Mouse (Mus musculus): Measurements from ENCODE around the gene Nat8f6. TPM values are rescaled to one million over a fixed set of nuclear protein-coding genes. Genes with fewer than 3 reads are reported as not detected.
"Not testable (repeated sequence)": the region's sequence is repeated elsewhere in the genome, so short reads cannot be mapped to it uniquely, and the experiment has no call there.

Gene Nat8f6
- polyA plus RNA-seq, 1 experiment from 2014 or later = not detected

DNA sequence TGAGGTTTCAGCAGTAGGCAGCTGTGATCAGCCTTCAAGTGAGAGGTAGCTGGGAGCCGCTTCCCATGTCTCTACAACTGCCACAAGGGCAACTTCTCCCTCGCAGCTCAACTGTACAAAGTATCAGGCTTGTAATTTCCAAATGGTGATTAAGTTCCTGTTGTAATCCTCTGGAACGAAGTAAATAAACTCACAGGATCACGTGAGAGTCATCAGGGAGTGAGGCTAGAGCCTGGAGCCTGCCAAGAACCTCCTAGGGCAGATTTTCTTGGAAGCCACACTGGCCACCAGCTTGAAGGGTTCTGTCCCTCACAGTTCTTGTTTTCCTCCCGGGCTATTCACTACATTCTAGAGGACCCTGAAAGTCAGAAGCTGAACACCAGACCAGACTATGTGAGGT lies 17.6 kb downstream of the Nat8f6 start:
- not testable (repeated sequence) for H3K4me3 ChIP-seq (replicated peaks); H3K27ac ChIP-seq (replicated peaks); H3K4me2 ChIP-seq (replicated peaks); H3K27me3 ChIP-seq; H3K9me3 ChIP-seq (replicated peaks); H3K36me3 ChIP-seq; H3K9ac ChIP-seq; H3K4me1 ChIP-seq; ATAC-seq (ENCODE audit: insufficient number of reproducible peaks, low FRiP score, low TSS enrichment, low read depth)
- WGBS = 64% methylated on average over 5 of the region's 5 CpGs

DNA sequence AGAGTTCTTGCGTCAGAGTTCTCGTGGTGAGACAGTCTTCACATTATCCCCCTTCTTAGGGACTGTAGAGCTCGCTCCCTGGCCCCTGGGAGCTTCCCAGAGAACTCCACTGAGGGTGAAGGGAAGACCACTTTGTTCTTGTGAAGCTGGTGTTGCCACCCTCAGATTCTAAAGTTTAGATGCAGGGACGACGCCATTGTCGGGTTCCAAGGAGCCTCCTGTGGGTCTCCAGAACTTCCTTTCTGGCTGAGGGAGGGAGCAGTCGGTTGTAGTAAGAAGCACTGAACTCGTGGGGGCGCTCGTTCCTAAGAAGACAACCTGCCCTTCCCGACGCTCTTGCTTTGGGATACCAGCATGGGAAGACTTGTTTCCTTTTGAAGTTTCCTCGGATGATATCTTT lies 55.2 kb downstream of the Nat8f6 start, which contains the start of gene Nat8f3:
Nat8f3 (minus strand) TSS at position 223 of the 400 bp plus-strand sequence.
- 74% methylated on average over 13 of the region's 13 CpGs for WGBS
- not testable (repeated sequence) for H3K4me2 ChIP-seq (replicated peaks); H3K4me1 ChIP-seq; ATAC-seq (ENCODE audit: insufficient number of reproducible peaks, low FRiP score, low TSS enrichment, low read depth); H3K4me3 ChIP-seq (replicated peaks); H3K9ac ChIP-seq; H3K36me3 ChIP-seq; H3K27ac ChIP-seq (replicated peaks); H3K9me3 ChIP-seq (replicated peaks); H3K27me3 ChIP-seq

DNA sequence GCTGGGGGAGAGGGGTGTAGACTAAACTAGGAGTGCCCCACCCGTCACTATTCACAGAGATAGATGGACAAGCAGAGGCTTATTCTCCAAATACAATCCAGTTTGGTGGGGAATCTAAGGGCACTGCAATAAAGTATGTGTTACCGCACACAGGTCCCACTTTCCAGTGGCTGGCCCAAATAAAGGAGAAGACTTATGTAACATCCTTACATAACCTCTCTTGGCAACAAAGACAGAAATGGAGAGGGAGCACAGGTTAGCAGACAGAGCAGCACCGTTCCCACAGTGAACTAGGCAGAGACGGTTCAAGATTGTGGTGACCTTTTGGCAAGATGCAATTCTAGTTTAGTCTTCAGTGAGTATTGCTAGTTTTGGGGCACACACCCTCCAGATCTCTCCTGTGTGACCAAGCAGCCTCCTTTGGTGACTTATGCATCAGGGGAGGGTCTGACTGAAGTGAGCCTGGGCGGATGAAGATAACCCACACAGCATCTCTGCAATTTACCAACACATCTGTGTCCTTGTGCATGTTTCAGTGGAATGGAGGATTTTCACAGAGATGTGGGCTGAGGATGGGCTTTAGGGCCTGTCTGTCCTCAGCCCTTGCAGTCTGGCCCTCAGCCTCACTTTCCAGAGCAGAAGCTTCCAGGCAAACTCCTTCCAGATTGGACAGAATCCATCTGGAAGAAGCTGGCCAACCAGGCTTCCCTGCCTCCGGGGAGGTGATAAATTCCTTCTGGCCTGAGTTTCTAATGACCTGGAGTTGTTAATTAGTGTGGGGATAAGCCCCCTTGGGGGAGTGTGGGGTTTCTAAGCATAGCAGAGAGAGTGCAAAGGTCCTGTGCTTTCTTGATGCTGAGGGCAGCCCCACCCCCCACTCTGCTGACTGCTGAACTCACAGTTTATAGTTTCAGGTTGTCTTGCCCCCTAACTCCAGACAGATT lies 57.4 kb downstream of the Nat8f6 start:
- not testable (repeated sequence) for H3K4me2 ChIP-seq (replicated peaks); H3K4me3 ChIP-seq (replicated peaks); H3K27me3 ChIP-seq; H3K9ac ChIP-seq; H3K9me3 ChIP-seq (replicated peaks); H3K4me1 ChIP-seq; H3K36me3 ChIP-seq; H3K27ac ChIP-seq (replicated peaks); ATAC-seq (ENCODE audit: insufficient number of reproducible peaks, low FRiP score, low TSS enrichment, low read depth)
- WGBS = 91% methylated on average over 5 of the region's 6 CpGs

DNA sequence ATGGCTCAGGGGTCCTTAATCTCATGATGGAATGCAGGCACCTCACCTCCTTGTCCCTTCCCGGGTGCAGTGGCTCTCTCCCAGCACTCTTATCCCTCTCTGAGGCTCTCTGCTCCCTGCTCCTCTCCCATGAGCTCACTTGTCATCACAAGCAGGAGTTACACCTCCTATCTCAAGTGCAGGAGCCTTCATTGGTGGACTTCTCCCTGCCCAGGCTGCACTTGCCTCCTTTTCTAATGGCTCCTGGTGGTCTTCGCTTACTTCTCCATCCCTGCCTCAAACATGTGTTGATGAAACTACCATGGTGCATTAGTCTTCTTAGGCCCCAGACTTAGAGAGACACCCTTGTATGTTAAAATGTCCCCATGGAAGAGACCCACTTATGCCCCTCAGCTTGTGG lies 58.1 kb downstream of the Nat8f6 start:
- H3K27me3 ChIP-seq; ATAC-seq (ENCODE audit: insufficient number of reproducible peaks, low FRiP score, low TSS enrichment, low read depth); H3K9me3 ChIP-seq (replicated peaks); H3K4me3 ChIP-seq (replicated peaks); H3K36me3 ChIP-seq; H3K4me1 ChIP-seq; H3K9ac ChIP-seq; H3K4me2 ChIP-seq (replicated peaks); H3K27ac ChIP-seq (replicated peaks): not testable (repeated sequence)
- 97% methylated on average over 1 of the region's 2 CpGs for WGBS

Small RNA genes within 50 kb of the gene (microRNA-seq; reads per million reads assigned to microRNA genes)
- gene Mir6375 (ENCODE audit: borderline number of aligned reads) = not detected

Other genes starting within 250 kb of the Nat8f6 start
- gene Alms1, start 233.4 kb downstream of the Nat8f6 start, polyA plus RNA-seq (2015; fragmentation: Nextera tagmentation; extraction: Ambion mirVana) = 4.9 and 5.3 TPM in 2 replicates
- not detected in 2 replicates for gene Nat8f7, start 107.7 kb downstream of the Nat8f6 start, polyA plus RNA-seq (2015; fragmentation: Nextera tagmentation; extraction: Ambion mirVana)
- not detected in 2 replicates for gene Nat8f3, start 55.2 kb downstream of the Nat8f6 start, polyA plus RNA-seq (2015; fragmentation: Nextera tagmentation; extraction: Ambion mirVana)
- not detected in 2 replicates for gene Nat8f5, start within 50 bp of the Nat8f6 start, polyA plus RNA-seq (2015; fragmentation: Nextera tagmentation; extraction: Ambion mirVana)
- not detected in 2 replicates for gene Nat8, start 11.1 kb upstream of the Nat8f6 start, polyA plus RNA-seq (2015; fragmentation: Nextera tagmentation; extraction: Ambion mirVana)
- gene Nat8f2, start 48.2 kb upstream of the Nat8f6 start, polyA plus RNA-seq (2015; fragmentation: Nextera tagmentation; extraction: Ambion mirVana) = 0.07 TPM in 1 of 2 replicates, not detected in the other
- gene Nat8f4, start 83.9 kb upstream of the Nat8f6 start, polyA plus RNA-seq (2015; fragmentation: Nextera tagmentation; extraction: Ambion mirVana) = 2.4 and 3.2 TPM in 2 replicates
- 31.5 and 34.1 TPM in 2 replicates for gene Tprkb, start 90.9 kb upstream of the Nat8f6 start, polyA plus RNA-seq (2015; fragmentation: Nextera tagmentation; extraction: Ambion mirVana)
- 7.2 and 7.3 TPM in 2 replicates for gene Nat8f1, start 94.7 kb upstream of the Nat8f6 start, polyA plus RNA-seq (2015; fragmentation: Nextera tagmentation; extraction: Ambion mirVana)
- 44.9 and 50.4 TPM in 2 replicates for gene Dusp11, start 140.7 kb upstream of the Nat8f6 start, polyA plus RNA-seq (2015; fragmentation: Nextera tagmentation; extraction: Ambion mirVana)
- gene Figla, start 195.2 kb upstream of the Nat8f6 start, polyA plus RNA-seq (2015; fragmentation: Nextera tagmentation; extraction: Ambion mirVana) = not detected in 2 replicates
- gene Add2, start 207.7 kb upstream of the Nat8f6 start, polyA plus RNA-seq (2015; fragmentation: Nextera tagmentation; extraction: Ambion mirVana) = 6.6 and 7.0 TPM in 2 replicates

Data from embryonic facial prominence, embryonic 15.5 days (tissue).